Mouse (Mus musculus) embryonic facial prominence, embryonic 10.5 days (tissue): Measurements from ENCODE around the gene Cdk2ap1. TPM values are rescaled to one million over a fixed set of nuclear protein-coding genes. Genes with fewer than 3 reads are reported as not detected.
"Not testable (repeated sequence)": the region's sequence is repeated elsewhere in the genome, so short reads cannot be mapped to it uniquely, and the experiment has no call there.

Experiments
- DNase-seq: peaks from one replicate; pipeline ENCODE4 v3.0.0-alpha.2; 2017; ENCODE audit warnings: low spot score
- H3K27ac ChIP-seq: fragments of 300-500 bp; sonication (generic); replicated peaks from 2 replicates; pipeline ENCODE4 v1.5.1; 2016; ENCODE audit warnings: mild to moderate bottlenecking
- H3K27me3 ChIP-seq: fragments of 300-500 bp; sonication (generic); replicated peaks from 2 replicates; pipeline ENCODE4 v1.6.1; 2016; ENCODE audit warnings: low read depth, mild to moderate bottlenecking; ENCODE audit not compliant: poor library complexity, severe bottlenecking
- H3K36me3 ChIP-seq: fragments of 300-500 bp; sonication (generic); replicated peaks from 2 replicates; pipeline ENCODE4 v1.6.1; 2016; ENCODE audit warnings: mild to moderate bottlenecking, moderate library complexity
- H3K4me1 ChIP-seq: fragments of 300-500 bp; sonication (generic); 2 replicates; pipeline ENCODE4 v1.6.1; 2016
- H3K4me3 ChIP-seq: fragments of 300-500 bp; sonication (generic); 2 replicates; pipeline ENCODE4 v1.5.1; 2016; ENCODE audit warnings: mild to moderate bottlenecking, moderate library complexity
- H3K9me3 ChIP-seq: fragments of 300-500 bp; sonication (generic); 2 replicates; pipeline ENCODE4 v1.6.1; 2016; ENCODE audit warnings: mild to moderate bottlenecking
- WGBS: fragments of 180-500 bp; shearing (Covaris S2); methylation state at CpG from one replicate; pipeline ENCODE4 v1.1.7; 2016; 5-methylcytosine and 5-hydroxymethylcytosine counted together
- polyA plus RNA-seq: library from polyadenylated mRNA; unstranded; fragments of >200 nt; fragmentation: Nextera tagmentation; extraction: Ambion mirVana; gene quantifications from 2 replicates; pipeline ENCODE4 v1.2.1, GENCODE M21; 2016

Cdk2ap1 gene
- polyA plus RNA-seq, 1 experiment from 2014 or later: 72.0 TPM

GRCm38 (mm10) chr5:124309155-124309554, 53.7 kb downstream of the Cdk2ap1 start:
- H3K9me3 ChIP-seq: peaks cover 9% of the 10 kb centered on the region
- WGBS: 86% methylated on average over 10 of the region's 10 CpGs
- peaks cover 4% of the 10 kb centered on the region; the same call in 1 of the 2 replicates for H3K27me3 ChIP-seq
- H3K4me1 ChIP-seq: no peaks in the 10 kb centered on the region
- H3K36me3 ChIP-seq: peaks cover 97% of the 10 kb centered on the region
- no peak for DNase-seq
- H3K4me3 ChIP-seq: no peak overlapping the region
- no peak overlapping the region for H3K27ac ChIP-seq

GRCm38 (mm10) chr5:124302853-124303252, 60.0 kb downstream of the Cdk2ap1 start:
- not testable (repeated sequence) for H3K4me3 ChIP-seq, H3K4me1 ChIP-seq, DNase-seq, H3K9me3 ChIP-seq, H3K27ac ChIP-seq, H3K27me3 ChIP-seq
- WGBS: 95% methylated on average over 6 of the region's 6 CpGs
- peaks cover 85% of the 10 kb centered on the region for H3K36me3 ChIP-seq

GRCm38 (mm10) chr5:124300132-124300531, 62.8 kb downstream of the Cdk2ap1 start:
- no peak for DNase-seq
- H3K36me3 ChIP-seq: peaks cover 84% of the 10 kb centered on the region
- no peaks in the 10 kb centered on the region; the same call in 1 of the 2 replicates for H3K27me3 ChIP-seq
- 78% methylated on average over 4 of the region's 4 CpGs for WGBS
- no peaks in the 10 kb centered on the region for H3K4me1 ChIP-seq
- H3K4me3 ChIP-seq: no peak overlapping the region
- H3K9me3 ChIP-seq: no peaks in the 10 kb centered on the region
- no peak overlapping the region for H3K27ac ChIP-seq

GRCm38 (mm10) chr5:124299307-124299706, 63.6 kb downstream of the Cdk2ap1 start:
- H3K27me3 ChIP-seq, H3K4me1 ChIP-seq, H3K27ac ChIP-seq, H3K4me3 ChIP-seq, DNase-seq, H3K9me3 ChIP-seq: not testable (repeated sequence)
- 71% methylated on average over 4 of the region's 4 CpGs for WGBS
- peaks cover 84% of the 10 kb centered on the region for H3K36me3 ChIP-seq

GRCm38 (mm10) chr5:124296475-124296874, 66.4 kb downstream of the Cdk2ap1 start:
- DNase-seq: no peak
- Histone ChIP-seq H3K27ac (no peak overlapping the region), H3K27me3 (no peaks in the 10 kb centered on the region), H3K9me3 (no peaks in the 10 kb centered on the region), H3K36me3 (peaks cover 90% of the 10 kb centered on the region), H3K4me1 (no peaks in the 10 kb centered on the region), H3K4me3 (no peak overlapping the region)
- 95% methylated on average over 4 of the region's 4 CpGs for WGBS

Other genes starting within 250 kb of the Cdk2ap1 start
- 134 and 137 TPM in 2 replicates for gene Arl6ip4, start 247.0 kb downstream of the Cdk2ap1 start, polyA plus RNA-seq
- 3.2 and 4.0 TPM in 2 replicates for gene Pitpnm2, start 113.3 kb downstream of the Cdk2ap1 start, polyA plus RNA-seq
- gene Mphosph9, start 35.1 kb downstream of the Cdk2ap1 start, polyA plus RNA-seq: 19.0 and 21.2 TPM in 2 replicates
- 20.9 and 25.2 TPM in 2 replicates for gene 2810006K23Rik, start 35.0 kb downstream of the Cdk2ap1 start, polyA plus RNA-seq
- gene Sbno1, start 62.9 kb upstream of the Cdk2ap1 start, polyA plus RNA-seq: 98.3 and 103 TPM in 2 replicates
- gene Kmt5a, start 76.8 kb upstream of the Cdk2ap1 start, polyA plus RNA-seq: 48.5 and 55.7 TPM in 2 replicates
- 24.9 and 26.0 TPM in 2 replicates for gene Rilpl2, start 115.3 kb upstream of the Cdk2ap1 start, polyA plus RNA-seq
- gene Snrnp35, start 120.1 kb upstream of the Cdk2ap1 start, polyA plus RNA-seq: 28.3 and 28.8 TPM in 2 replicates
- 23.1 and 26.4 TPM in 2 replicates for gene Rilpl1, start 168.3 kb upstream of the Cdk2ap1 start, polyA plus RNA-seq
- 453 and 454 TPM in 2 replicates for gene Tmed2, start 177.6 kb upstream of the Cdk2ap1 start, polyA plus RNA-seq
- gene Ddx55, start 189.8 kb upstream of the Cdk2ap1 start, polyA plus RNA-seq: 16.7 and 18.2 TPM in 2 replicates
- 83.7 and 88.2 TPM in 2 replicates for gene Eif2b1, start 216.0 kb upstream of the Cdk2ap1 start, polyA plus RNA-seq
- gene Gtf2h3, start 216.1 kb upstream of the Cdk2ap1 start, polyA plus RNA-seq: 114 TPM in 2 replicates